Mouse (Mus musculus): Measurements from ENCODE around the gene Nab2.

Gene Nab2

GRCm38 (mm10) chr10:127615034-127615374 lies 53.4 kb downstream of the Nab2 start:
- no peak for DNase-seq (ENCODE audit: low read depth, low spot score)

GRCm38 (mm10) chr10:127614236-127615033 lies 53.9 kb downstream of the Nab2 start:
- DNase-seq (ENCODE audit: low read depth, low spot score): no peak

GRCm38 (mm10) chr10:127612079-127612775 lies 56.1 kb downstream of the Nab2 start:
- DNase-seq (ENCODE audit: low read depth, low spot score): no peak

Measured in c-Kit-negative CD71-positive TER-119-positive erythroid progenitor cells, embryonic 14.5 days (primary cell).